Mouse (Mus musculus) brain, embryonic 18.5 days (tissue): ENCODE data around the gene Tha1.

Experiments used
- DNase-seq: peaks from one replicate; pipeline ENCODE4 v3.0.0-alpha.2; 2012; ENCODE audit warnings: low read depth, low spot score

Gene Tha1

GRCm38 (mm10) chr11:117872861-117873608, at the start of gene Tha1:
Gene Tha1, minus strand, starts transcription at chr11:117873481.
- no peak for DNase-seq

DNA sequence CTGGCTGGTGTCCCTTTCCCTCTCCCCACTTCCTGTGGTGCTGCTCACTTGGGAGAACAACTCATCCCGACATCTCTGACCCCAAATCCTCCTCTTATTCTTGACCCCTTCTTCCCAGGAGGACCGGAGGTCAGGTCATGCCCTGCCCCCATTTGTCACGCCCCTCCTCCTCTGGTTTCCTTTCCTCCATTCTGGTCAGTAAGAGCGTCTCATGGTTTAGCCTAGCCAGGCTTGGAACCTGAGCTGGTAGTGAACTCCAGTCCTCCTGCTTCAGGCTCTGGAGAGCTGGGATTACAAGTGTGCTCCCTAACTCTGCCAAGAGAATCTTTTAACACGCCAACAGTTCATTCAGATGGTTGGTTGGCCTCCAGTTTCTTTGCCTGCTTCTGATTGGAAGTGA, 45.9 kb upstream of the Tha1 start:
- DNase-seq, result no peak

DNA sequence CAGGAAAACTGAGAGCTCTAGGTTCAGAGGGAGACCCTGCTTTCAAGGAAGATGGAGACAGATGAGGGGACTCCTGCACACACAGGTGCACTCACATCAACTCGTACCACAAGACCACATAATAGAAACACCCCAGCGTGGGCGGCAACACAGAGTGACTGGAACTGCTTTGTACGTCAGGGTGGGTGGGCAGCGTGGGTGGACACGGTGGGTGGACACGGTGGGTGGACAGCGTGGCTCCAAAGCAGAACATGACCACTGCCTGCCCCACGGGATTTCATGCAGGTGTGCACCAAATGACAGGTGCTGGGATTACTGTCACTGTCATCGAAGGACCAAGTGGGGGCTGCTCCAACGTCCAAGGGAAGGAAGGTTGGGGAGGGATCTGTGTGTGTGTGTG, 45.3 kb upstream of the Tha1 start:
- DNase-seq, result no peak

- no peak for DNase-seq
Measured at GRCm38 (mm10) chr11:117915837-117916236, 42.6 kb upstream of the Tha1 start.

GRCm38 (mm10) chr11:117915341-117915740, 42.1 kb upstream of the Tha1 start:
- no peak for DNase-seq

GRCm38 (mm10) chr11:117914531-117914930, 41.2 kb upstream of the Tha1 start:
- no peak for DNase-seq

DNA sequence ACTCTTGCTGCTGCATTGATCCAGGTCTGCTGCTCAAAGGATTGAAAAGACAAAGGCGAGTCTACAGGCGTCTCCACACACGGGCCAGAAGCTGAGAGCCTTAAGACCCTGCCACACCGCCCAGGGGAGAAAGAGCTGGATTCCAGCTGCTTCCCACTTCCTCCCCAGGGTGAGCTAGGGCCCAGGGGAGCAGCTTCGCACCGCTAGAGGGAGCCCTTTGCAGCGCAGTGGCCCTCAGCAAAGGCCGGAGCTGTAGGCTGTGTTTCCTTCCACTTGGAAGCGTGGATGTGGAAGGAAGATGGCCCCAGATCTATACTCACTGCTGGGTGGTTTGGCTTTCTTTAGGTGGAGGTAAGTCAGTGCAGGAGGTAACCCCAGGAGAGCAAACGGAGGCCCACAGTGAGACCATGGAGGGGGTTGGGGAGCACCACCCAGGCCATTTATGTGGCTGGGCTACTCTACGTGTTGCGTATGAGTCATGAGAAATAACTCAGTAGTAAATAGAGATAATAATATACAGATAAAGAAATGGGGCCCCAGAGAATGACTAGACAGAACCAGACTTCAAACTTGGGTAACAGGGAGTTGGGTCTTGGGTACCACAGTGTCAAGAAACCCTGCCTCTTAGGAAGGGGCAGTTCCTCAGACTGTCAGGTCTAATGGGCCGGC, 39.5 kb upstream of the Tha1 start:
- DNase-seq, result no peak

DNA sequence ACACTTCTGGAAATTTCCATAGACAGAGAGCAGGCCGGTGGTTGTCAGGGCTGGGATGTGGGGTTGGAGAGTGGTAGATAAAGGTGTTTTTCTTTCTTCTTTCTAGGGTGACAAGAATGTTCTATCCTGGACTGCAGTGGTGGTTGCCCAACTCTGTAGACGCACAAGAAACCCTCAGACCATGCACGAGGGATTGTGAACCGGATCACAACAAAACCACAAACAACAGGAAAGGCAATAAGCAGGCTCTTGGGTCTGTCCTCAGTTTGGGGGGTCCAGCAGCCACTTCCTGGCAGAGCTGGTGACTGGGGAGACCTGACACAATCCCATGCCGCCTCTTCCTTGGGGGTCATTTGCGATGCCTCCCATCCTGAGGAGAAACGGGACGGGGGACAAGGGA, 36.1 kb upstream of the Tha1 start:
- DNase-seq, result no peak

DNA sequence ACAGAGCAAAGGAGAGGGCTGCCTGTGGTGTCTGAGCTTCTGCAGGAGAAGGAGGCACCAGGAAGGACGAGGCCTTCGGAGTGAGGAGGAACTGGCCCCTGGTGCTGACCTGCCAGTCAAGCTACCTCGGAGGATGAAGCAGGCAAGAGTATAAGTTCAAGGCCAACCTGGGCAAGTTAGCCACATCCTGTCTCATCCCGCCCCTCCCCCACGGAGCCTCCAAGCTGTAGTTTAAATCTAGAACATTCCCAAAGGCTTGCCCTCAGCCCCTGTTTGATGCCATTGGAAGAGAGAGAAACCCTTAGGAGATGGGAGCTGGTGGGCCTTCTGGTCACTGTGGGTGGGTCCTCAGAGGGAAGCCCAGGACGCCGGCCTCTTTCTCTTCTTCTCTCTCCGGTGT, 31.2 kb upstream of the Tha1 start:
- DNase-seq, result no peak

GRCm38 (mm10) chr11:117902282-117902681, 29.0 kb upstream of the Tha1 start:
- DNase-seq, result no peak

DNA sequence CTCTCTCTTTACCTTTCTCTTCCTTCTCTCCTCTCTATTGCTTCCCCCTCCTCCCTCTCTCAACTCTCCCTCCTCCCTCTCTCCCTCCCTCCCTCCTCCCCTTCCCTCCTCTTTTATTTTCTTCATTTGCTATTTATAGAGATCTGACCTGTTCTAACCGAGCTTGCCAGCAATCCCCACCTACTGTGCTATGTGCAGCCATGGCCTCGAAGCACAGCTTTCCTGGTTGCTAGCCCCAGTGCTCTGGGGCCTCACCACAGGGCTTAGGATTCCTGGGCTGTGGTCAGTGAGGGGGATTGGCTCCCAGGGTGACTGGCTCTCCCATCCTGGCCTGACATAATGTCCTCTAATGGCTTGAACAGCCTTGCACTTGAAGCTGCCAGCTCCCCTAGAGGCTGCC, 23.3 kb upstream of the Tha1 start:
- DNase-seq, result no peak

- DNase-seq, result no peak
Measured at GRCm38 (mm10) chr11:117894676-117895075, 21.4 kb upstream of the Tha1 start.

GRCm38 (mm10) chr11:117892199-117892598, 18.9 kb upstream of the Tha1 start:
- DNase-seq, result no peak

GRCm38 (mm10) chr11:117891581-117892175, 18.4 kb upstream of the Tha1 start:
- DNase-seq, result no peak

DNA sequence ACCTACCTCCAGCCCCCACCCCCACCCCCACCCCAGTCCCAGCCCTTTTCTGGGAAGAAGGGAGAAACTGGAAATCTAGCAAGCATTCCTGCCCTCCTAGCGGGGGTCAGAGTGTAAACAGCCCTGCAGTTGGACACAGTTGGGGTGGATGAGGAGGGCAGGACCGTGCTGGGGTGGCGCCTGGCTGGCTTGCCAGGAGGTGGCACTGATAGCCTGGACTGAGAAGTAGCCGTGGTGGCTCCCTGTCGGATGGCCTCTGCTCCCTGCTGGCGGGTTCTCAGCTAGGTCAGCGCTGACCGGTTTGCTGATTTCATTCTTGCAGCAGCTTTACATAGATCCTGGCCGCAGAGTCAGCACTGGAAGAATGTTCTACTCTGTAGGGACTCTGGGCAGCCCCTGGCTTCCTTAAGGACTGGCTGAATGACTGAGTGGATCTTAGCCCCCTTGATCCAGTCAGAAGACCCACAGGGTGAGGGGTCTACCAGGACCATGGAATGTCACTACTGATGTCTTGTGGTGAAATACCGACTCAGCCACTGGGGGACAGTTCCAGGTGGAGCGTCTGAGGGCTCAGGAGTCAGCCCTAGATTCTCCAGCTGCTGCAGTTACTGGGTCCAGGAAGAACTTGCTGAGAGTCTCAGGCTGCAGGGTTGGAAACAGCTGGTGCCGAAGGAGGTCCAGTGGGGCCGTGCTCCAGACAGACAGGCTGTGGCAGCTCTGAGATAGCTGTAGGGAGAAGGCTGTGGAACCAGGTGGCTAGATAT, 17.4 kb upstream of the Tha1 start:
- no peak for DNase-seq

DNA sequence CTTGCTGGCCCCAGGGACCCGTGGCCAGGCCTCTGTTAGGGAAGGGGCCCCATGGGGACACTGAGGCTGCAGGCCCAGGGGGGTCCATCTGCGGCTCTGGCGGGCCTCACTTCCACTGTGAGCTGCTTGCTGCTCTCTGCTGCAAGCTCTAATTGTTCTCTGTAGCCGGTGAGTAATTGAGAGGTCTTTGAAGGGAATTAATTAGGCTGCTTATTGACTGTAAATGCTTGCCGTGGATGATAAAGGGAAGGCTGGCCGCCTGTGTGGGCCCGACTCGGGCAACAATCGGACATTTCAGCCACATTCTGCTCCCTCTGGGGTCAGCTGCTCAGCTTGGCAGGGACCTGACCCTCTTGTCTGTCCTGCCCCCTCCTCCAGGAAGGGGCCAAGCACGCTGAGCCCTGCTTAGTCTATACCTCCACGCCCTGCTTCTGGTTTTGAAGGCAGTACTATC, 16.6 kb upstream of the Tha1 start:
- no peak for DNase-seq

- no peak for DNase-seq
Measured at GRCm38 (mm10) chr11:117888853-117889822, 15.9 kb upstream of the Tha1 start.

DNA sequence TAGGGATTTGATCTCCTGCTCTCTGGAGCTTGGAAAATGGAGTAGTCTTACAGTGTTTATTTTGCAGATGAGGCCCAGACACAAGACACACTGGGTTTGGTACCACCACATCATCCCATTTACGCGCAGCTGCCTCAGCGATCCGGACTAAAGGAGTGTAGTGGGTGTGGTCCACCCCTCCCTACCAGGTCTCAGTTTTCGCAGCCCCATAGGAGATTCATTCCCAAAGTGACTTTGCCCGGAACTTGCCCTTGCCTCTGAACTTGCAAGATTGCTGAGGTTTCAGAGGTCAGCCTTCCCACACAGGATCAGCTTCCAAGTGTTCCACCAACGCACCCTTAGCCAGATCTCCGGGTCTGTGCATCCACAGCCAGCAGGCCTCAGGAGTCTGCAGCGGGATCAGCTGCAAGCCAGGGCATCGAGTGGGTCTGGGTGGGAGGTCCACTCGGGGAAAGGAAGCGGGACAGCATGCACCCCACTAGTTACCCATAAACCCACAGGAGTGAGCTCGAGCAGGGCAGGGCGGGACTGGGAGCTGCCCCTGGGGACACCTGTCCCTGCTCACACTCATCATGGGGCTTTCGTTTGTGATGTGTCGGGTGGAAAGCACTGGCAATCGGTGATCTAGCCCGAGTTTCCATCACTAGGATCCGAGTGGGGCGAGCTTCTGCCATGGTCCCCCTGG, 15.0 kb upstream of the Tha1 start:
- DNase-seq, result no peak

GRCm38 (mm10) chr11:117886000-117886399, 12.7 kb upstream of the Tha1 start:
- no peak for DNase-seq

DNA sequence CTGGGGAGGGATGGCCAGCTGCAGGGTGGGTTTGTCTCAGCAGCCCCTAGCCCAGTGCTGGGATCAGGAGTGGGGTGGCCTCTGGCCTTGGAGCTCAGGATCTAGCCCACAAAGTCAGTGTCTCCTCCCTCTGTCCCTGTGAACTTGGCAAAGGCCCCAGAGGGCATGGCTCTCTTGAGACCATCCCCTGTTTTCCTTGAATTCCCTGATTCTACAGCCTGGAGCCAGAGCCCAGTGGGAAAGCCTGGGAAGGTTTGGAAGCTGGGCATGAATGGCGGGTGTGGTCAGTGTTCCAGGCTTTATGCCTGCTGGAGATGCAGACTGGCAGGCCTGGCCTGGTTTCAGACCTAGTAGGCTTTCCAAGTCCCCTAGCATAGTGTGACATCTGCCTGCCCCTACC, 8.9 kb upstream of the Tha1 start:
- DNase-seq, result no peak
